18 mouse cellular contexts compared by ENCODE assay signal in genomic region chr4:57135431-57135830, GRCm38 (mm10). TPM values are rescaled to one million over a fixed set of nuclear protein-coding genes. Genes with fewer than 3 reads are reported as not detected.
DNase-seq lines count a peak whose midpoint lies in the region; ATAC-seq and TF ChIP-seq lines count a peak whose summit lies in the region.
"Had no signal": no experiment of that assay in that cellular context is flagged by ENCODE, and none has a peak within 500 bp of the region (broad histone marks: within the 10 kb centered on the region; RNA-seq: fewer than 3 reads in every experiment).

No protein-coding gene starts in this region.

- peaks cover 7% of the 10 kb centered on the region for H3K4me1 ChIP-seq in kidney, adult 2 months (ENCODE audit: control insufficient read depth, insufficient read depth, low read length)
- H3K4me1 ChIP-seq: forebrain, embryonic 13.5 days had no signal

- no peak overlapping the region for H3K4me3 ChIP-seq in kidney, adult 2 months (ENCODE audit: insufficient read depth, low read depth, low read length)
- H3K4me3 ChIP-seq: forebrain, embryonic 10.5 days; forebrain, embryonic 13.5 days; hindbrain, embryonic 12.5 days; hindbrain, embryonic 15.5 days had no signal

- peak overlapping the region; percentile 66 for H3K27ac ChIP-seq in kidney, adult 2 months (ENCODE audit: insufficient read depth, low read depth, low read length)
- H3K27ac ChIP-seq: forebrain, embryonic 10.5 days; forebrain, embryonic 13.5 days; hindbrain, embryonic 12.5 days; hindbrain, embryonic 15.5 days had no signal

- TF ChIP-seq CTCF in kidney, adult 2 months (conservative IDR thresholded peaks at IDR 0.05; ENCODE audit: insufficient read depth, insufficient read length, low read depth, low read length) = no peak

- ATAC-seq in cerebellum, adult (ENCODE audit: insufficient number of reproducible peaks, low FRiP score, low TSS enrichment) = no peak
- ATAC-seq: activated CD4-positive, CD25-positive, alpha-beta regulatory T cell, adult 4 months; forebrain, embryonic 13.5 days; forebrain, embryonic 16.5 days had no signal

- WGBS in kidney, adult 2 months = 58% methylated on average over 1 of the region's 1 CpGs

- H3K27me3 ChIP-seq in kidney, adult 2 months (replicated peaks; ENCODE audit: control insufficient read depth, insufficient read depth, low read length) = no peaks in the 10 kb centered on the region
- H3K27me3 ChIP-seq: hindbrain, embryonic 15.5 days had no signal

- no peaks in the 10 kb centered on the region for H3K36me3 ChIP-seq in kidney, adult 2 months (ENCODE audit: control insufficient read depth, insufficient read depth, low read length)
- H3K36me3 ChIP-seq: forebrain, embryonic 10.5 days; hindbrain, embryonic 12.5 days; hindbrain, embryonic 15.5 days had no signal

- peak; percentile 58 for DNase-seq in cerebellum, adult 11-12 months
- peak; percentile 63 for DNase-seq in cerebellum, adult 9-10 months
- no peak for DNase-seq in cerebellum, postnatal 14 days
- DNase-seq in kidney, adult 2 months = no peak
- DNase-seq in kidney, adult 9 months = no peak
- DNase-seq: adrenal gland, adult 8-10 months; adrenal gland, postnatal 25 days; gastrocnemius, postnatal 10 days; gastrocnemius, postnatal 36 days; heart, adult 11 months; kidney, adult 8-10 months had no signal

- TF ChIP-seq POLR2A in kidney, adult 2 months (IDR thresholded peaks at IDR 0.05; ENCODE audit: low read depth, low read length) = no peak

RNA-seq across cellular contexts. Expression of gene Epb41l4b, which starts 7.8 kb away (rescaled TPM):
- polyA plus RNA-seq in kidney, adult 2 months (2012; rRNA removed) = 15.8 and 17.9 TPM in 2 replicates
- polyA plus RNA-seq: activated CD4-positive, CD25-positive, alpha-beta regulatory T cell, adult 4 months had no signal

Comparison
In these comparisons a context has a peak if more than half of its experiments do, and no peak if none do; other contexts are left out.
1. DNase-seq: peak in cerebellum, adult 11-12 months (single experiment) and cerebellum, adult 9-10 months (single experiment); none in cerebellum, postnatal 14 days (0 of 2), kidney, adult 2 months (single experiment) and kidney, adult 9 months (single experiment).